Mouse (Mus musculus): Measurements from ENCODE around the gene Fdx1. TPM values are rescaled to one million over a fixed set of nuclear protein-coding genes. Genes with fewer than 3 reads are reported as not detected.

Fdx1 gene
- total and polyA plus RNA-seq, 3 experiments: 41.6 to 69.2 (median 51.1) TPM

DNA sequence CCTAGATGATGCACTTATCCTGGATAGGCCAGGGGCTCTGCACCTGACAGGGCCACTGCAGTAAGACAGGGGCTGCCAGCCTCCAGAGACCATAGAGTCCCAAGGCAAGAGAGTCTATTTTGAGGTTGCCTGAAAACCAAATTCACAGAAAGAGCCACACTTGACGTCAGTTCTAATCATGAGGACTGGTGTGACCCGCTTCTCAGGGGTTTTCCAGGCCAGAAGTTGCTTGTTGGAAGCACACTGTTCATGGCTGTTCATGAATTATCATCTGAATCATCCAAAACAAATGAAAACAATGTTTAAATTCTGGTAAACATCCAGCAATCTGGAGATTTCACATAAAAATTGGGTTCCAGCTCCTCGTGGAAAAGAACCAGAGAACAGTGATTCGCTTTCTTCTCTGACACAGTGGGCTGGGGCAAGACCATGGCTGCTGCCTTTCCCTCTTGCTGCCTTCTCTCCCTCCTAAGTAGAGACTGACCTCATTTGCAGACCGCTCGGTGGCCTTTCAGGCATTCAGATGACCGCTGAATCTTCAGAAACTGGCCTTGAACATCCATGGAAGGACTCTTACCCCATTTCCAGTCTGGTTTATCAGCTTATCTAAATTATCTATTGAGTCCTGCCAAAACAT, 32.2 kb downstream of the Fdx1 start:
- no peaks in the 10 kb centered on the region for H3K79me2 ChIP-seq (replicated peaks; ENCODE audit: control insufficient read depth, extremely low read depth, insufficient read depth, poor library complexity, severe bottlenecking)
- TF ChIP-seq HCFC1 (IDR thresholded peaks at IDR 0.05; ENCODE audit: low read depth, low read length) (no peak), PAX5 (IDR thresholded peaks at IDR 0.05; ENCODE audit: low read length) (no peak), IRF4 (IDR thresholded peaks at IDR 0.05; ENCODE audit: low read depth, low read length) (peak; percentile 38; the same call in 1 of the 2 replicates), ELF1 (IDR thresholded peaks at IDR 0.05; ENCODE audit: low read depth, low read length) (peak; percentile 1; the same call in 1 of the 2 replicates), RCOR1 (conservative IDR thresholded peaks at IDR 0.05; ENCODE audit: low read depth, low read length) (no peak), MYC (IDR thresholded peaks at IDR 0.05; ENCODE audit: low read depth, low read length) (no peak), GABPA (IDR thresholded peaks at IDR 0.05; ENCODE audit: insufficient replicate concordance, low read depth, low read length) (no peak), MAFK (IDR thresholded peaks at IDR 0.05; ENCODE audit: insufficient replicate concordance, low read length) (no peak), MEF2A (IDR thresholded peaks at IDR 0.05; ENCODE audit: borderline replicate concordance, low read depth, low read length) (peak; percentile 96), TBP (conservative IDR thresholded peaks at IDR 0.05; ENCODE audit: low read depth, low read length) (0 out of 2 replicates have a peak, but pooled peaks have one; percentile 56), CTCF (conservative IDR thresholded peaks at IDR 0.05 in 1 of 2, IDR thresholded peaks at IDR 0.05 in 1 of 2; ENCODE audit: low read depth in 2 of 2, low read length in 2 of 2) (no peak), NRF1 (IDR thresholded peaks at IDR 0.05; ENCODE audit: low read depth, low read length) (no peak), POLR2AphosphoS2 (IDR thresholded peaks at IDR 0.05; ENCODE audit: low read depth, low read length) (no peak), SMC3 (IDR thresholded peaks at IDR 0.05; ENCODE audit: low read depth, low read length) (no peak), ZMIZ1 (IDR thresholded peaks at IDR 0.05; ENCODE audit: low read depth, low read length) (no peak), RAD21 (IDR thresholded peaks at IDR 0.05; ENCODE audit: low read depth, low read length) (no peak), MAZ (IDR thresholded peaks at IDR 0.05; ENCODE audit: low read depth, low read length) (no peak), BHLHE40 (IDR thresholded peaks at IDR 0.05; ENCODE audit: low read depth, low read length) (peak; percentile 78), KAT2A (IDR thresholded peaks at IDR 0.05; ENCODE audit: insufficient replicate concordance, low read length) (no peak), JUND (conservative IDR thresholded peaks at IDR 0.05; ENCODE audit: low read depth, low read length) (no peak), ZKSCAN1 (IDR thresholded peaks at IDR 0.05; ENCODE audit: borderline replicate concordance, low read depth, low read length) (no peak), SIN3A (IDR thresholded peaks at IDR 0.05; ENCODE audit: low read length) (no peak), UBTF (IDR thresholded peaks at IDR 0.05; ENCODE audit: low read depth, low read length) (no peak), NELFE (IDR thresholded peaks at IDR 0.05; ENCODE audit: low read depth, low read length) (no peak), MAX (IDR thresholded peaks at IDR 0.05; ENCODE audit: low read length) (peak; percentile 61), ETS1 (conservative IDR thresholded peaks at IDR 0.05; ENCODE audit: low read depth, low read length) (peak; percentile 92), USF2 (conservative IDR thresholded peaks at IDR 0.05; ENCODE audit: low read depth, low read length) (no peak), POLR2A (IDR thresholded peaks at IDR 0.05; ENCODE audit: low read depth, low read length) (no peak), ZC3H11A (IDR thresholded peaks at IDR 0.05; ENCODE audit: low read depth, low read length) (no peak), TCF12 (IDR thresholded peaks at IDR 0.05; ENCODE audit: low read depth, low read length) (peak; percentile 71; the same call in 1 of the 2 replicates), EP300 (IDR thresholded peaks at IDR 0.05; ENCODE audit: low read length) (peak; percentile 71), ZNF384 (IDR thresholded peaks at IDR 0.05; ENCODE audit: low read depth, low read length) (no peak)
- peak overlapping the region; percentile 85; the same call in 1 of the 2 replicates for H3K27ac ChIP-seq (ENCODE audit: insufficient read depth, low read depth)
- peak; percentile 78 for DNase-seq (ENCODE audit: extremely low read depth)
- in situ Hi-C loops (cut with MboI; ENCODE audit: low pct_ligation_motif_present, low pct_unique_long_range_greater_than_20kb, low sequenced_read_pairs) (no loop called here), dilution Hi-C loops (cut with MboI; ENCODE audit: extremely low pct_ligation_motif_present, extremely low pct_unique_long_range_greater_than_20kb, low sequenced_read_pairs) (no loop called here)
- no peak overlapping the region; the same call in 1 of the 2 replicates for H3K9ac ChIP-seq (ENCODE audit: insufficient read depth, low read depth)
- peaks cover 26 to 76% of the 10 kb centered on the region in 2 experiments for H3K4me1 ChIP-seq (ENCODE audit: control insufficient read depth in 1 of 2, insufficient read depth in 2 of 2)
- H3K9me3 ChIP-seq (replicated peaks; ENCODE audit: low read length): no peaks in the 10 kb centered on the region
- H3K36me3 ChIP-seq (replicated peaks in 1 of 2; ENCODE audit: control insufficient read depth in 1 of 2, insufficient read depth in 1 of 2, low read length in 1 of 2): peaks cover 0 to under 1% of the 10 kb centered on the region in 2 experiments
- no peak overlapping the region; the same call in 1 of the 2 replicates for H3K4me2 ChIP-seq (ENCODE audit: insufficient read depth, low read depth, poor library complexity, severe bottlenecking)
- H3K27me3 ChIP-seq (replicated peaks): no peaks in the 10 kb centered on the region
- no peak overlapping the region for H3K4me3 ChIP-seq (replicated peaks in 1 of 3; ENCODE audit: low read depth in 2 of 3, low read length in 2 of 3, poor library complexity in 1 of 3)

Data from CH12.LX (cell line).